Comparison of ENCODE assay signal across 9 mouse cellular contexts in genomic region chr4:56850724-56851123, GRCm38 (mm10). TPM values are rescaled to one million over a fixed set of nuclear protein-coding genes. Genes with fewer than 3 reads are reported as not detected.
DNase-seq lines count a peak whose midpoint lies in the region; ATAC-seq and TF ChIP-seq lines count a peak whose summit lies in the region.
"Had no signal": no experiment of that assay in that cellular context is flagged by ENCODE, and none has a peak within 500 bp of the region (broad histone marks: within the 10 kb centered on the region; RNA-seq: fewer than 3 reads in every experiment).

No protein-coding gene starts in this region.

- no peak overlapping the region for H3K4me3 ChIP-seq in kidney, adult 2 months (ENCODE audit: insufficient read depth, low read depth, low read length)
- H3K4me3 ChIP-seq in hindbrain, embryonic 13.5 days: no peak overlapping the region
- H3K4me3 ChIP-seq: embryonic facial prominence, embryonic 12.5 days had no signal

- 26% methylated on average over 6 of the region's 6 CpGs for WGBS in kidney, adult 2 months
- WGBS in hindbrain, embryonic 13.5 days: 41% methylated on average over 6 of the region's 6 CpGs

- H3K4me2 ChIP-seq in hindbrain, embryonic 13.5 days: no peak overlapping the region
- H3K4me2 ChIP-seq: embryonic facial prominence, embryonic 12.5 days had no signal

- TF ChIP-seq CTCF in kidney, adult 2 months (conservative IDR thresholded peaks at IDR 0.05; ENCODE audit: insufficient read depth, insufficient read length, low read depth, low read length): no peak; the same call in 1 of the 2 replicates

- H3K9me3 ChIP-seq in hindbrain, embryonic 13.5 days: no peaks in the 10 kb centered on the region
- H3K9me3 ChIP-seq: embryonic facial prominence, embryonic 12.5 days had no signal

- ATAC-seq in hindbrain, embryonic 13.5 days (ENCODE audit: low FRiP score): no peak
- ATAC-seq in erythroid progenitor cell, adult 5-6 weeks (replicated peaks; ENCODE audit: low FRiP score, poor library complexity, severe bottlenecking): no peak

- 0 out of 2 replicates have a peak overlapping the region, but pooled peaks have one; percentile 13 for H3K9ac ChIP-seq in hindbrain, embryonic 13.5 days
- H3K9ac ChIP-seq: embryonic facial prominence, embryonic 12.5 days had no signal

- no peaks in the 10 kb centered on the region for H3K4me1 ChIP-seq in kidney, adult 2 months (ENCODE audit: control insufficient read depth, insufficient read depth, low read length)
- peaks cover 10% of the 10 kb centered on the region for H3K4me1 ChIP-seq in hindbrain, embryonic 13.5 days (replicated peaks)

- no peak overlapping the region for H3K27ac ChIP-seq in kidney, adult 2 months (ENCODE audit: insufficient read depth, low read depth, low read length)
- peak overlapping the region; percentile 18; the same call in 1 of the 2 replicates for H3K27ac ChIP-seq in hindbrain, embryonic 13.5 days
- H3K27ac ChIP-seq: embryonic facial prominence, embryonic 12.5 days had no signal

- peak; percentile 28 for DNase-seq in kidney, adult 2 months
- DNase-seq in kidney, adult 18-20 months: no peak
- DNase-seq in urinary bladder, postnatal 14 days (ENCODE audit: low spot score): peak; percentile 38
- no peak for DNase-seq in urinary bladder, postnatal 10 days (ENCODE audit: low spot score)
- DNase-seq in yolk sac, embryonic 10.5 days (ENCODE audit: low spot score): peak; percentile 69
- DNase-seq in right cerebral cortex, postnatal 14 days: no peak

- no peaks in the 10 kb centered on the region for H3K36me3 ChIP-seq in kidney, adult 2 months (ENCODE audit: control insufficient read depth, insufficient read depth, low read length)
- peaks cover 13% of the 10 kb centered on the region for H3K36me3 ChIP-seq in hindbrain, embryonic 13.5 days
- H3K36me3 ChIP-seq: embryonic facial prominence, embryonic 12.5 days had no signal

- H3K27me3 ChIP-seq in kidney, adult 2 months (replicated peaks; ENCODE audit: control insufficient read depth, insufficient read depth, low read length): no peaks in the 10 kb centered on the region
- no peaks in the 10 kb centered on the region for H3K27me3 ChIP-seq in hindbrain, embryonic 13.5 days
- H3K27me3 ChIP-seq: embryonic facial prominence, embryonic 12.5 days had no signal

- TF ChIP-seq POLR2A in kidney, adult 2 months (IDR thresholded peaks at IDR 0.05; ENCODE audit: low read depth, low read length): no peak

RNA-seq across cellular contexts. Expression of gene Ctnnal1, which starts 14.3 kb away (rescaled TPM):
- polyA plus RNA-seq in kidney, adult 2 months (2012; rRNA removed): 14.3 and 14.4 TPM in 2 replicates
- polyA plus RNA-seq in hindbrain, embryonic 13.5 days (2015; fragmentation: Nextera tagmentation; extraction: Ambion mirVana): 16.9 and 19.4 TPM in 2 replicates
- total RNA-seq in erythroid progenitor cell, adult 5-6 weeks (2015; ENCODE audit: low replicate concordance): 0.36 and 0.84 TPM in 2 replicates
- 3.7 and 5.5 TPM in 2 replicates for total RNA-seq in erythroid progenitor cell, adult 5-6 weeks (2017; ENCODE audit: low replicate concordance)

RNA-seq across cellular contexts. Expression of gene Fam206a, which starts 48.6 kb away (rescaled TPM):
- polyA plus RNA-seq in kidney, adult 2 months (2012; rRNA removed): 3.2 and 4.3 TPM in 2 replicates
- polyA plus RNA-seq in hindbrain, embryonic 13.5 days (2015; fragmentation: Nextera tagmentation; extraction: Ambion mirVana): 16.6 and 17.9 TPM in 2 replicates
- total RNA-seq in erythroid progenitor cell, adult 5-6 weeks (2015; ENCODE audit: low replicate concordance): 3.4 and 4.0 TPM in 2 replicates
- total RNA-seq in erythroid progenitor cell, adult 5-6 weeks (2017; ENCODE audit: low replicate concordance): 3.3 and 10.7 TPM in 2 replicates

RNA-seq across cellular contexts. Expression of gene Elp1, which starts 48.6 kb away (rescaled TPM):
- 10.2 and 11.1 TPM in 2 replicates for polyA plus RNA-seq in kidney, adult 2 months (2012; rRNA removed)
- polyA plus RNA-seq in hindbrain, embryonic 13.5 days (2015; fragmentation: Nextera tagmentation; extraction: Ambion mirVana): 58.1 and 59.4 TPM in 2 replicates
- 13.3 and 26.0 TPM in 2 replicates for total RNA-seq in erythroid progenitor cell, adult 5-6 weeks (2015; ENCODE audit: low replicate concordance)
- total RNA-seq in erythroid progenitor cell, adult 5-6 weeks (2017; ENCODE audit: low replicate concordance): 7.4 and 11.3 TPM in 2 replicates

Comparison
In these comparisons a context has a peak if more than half of its experiments do, and no peak if none do; other contexts are left out.
1. DNase-seq: peak in kidney, adult 2 months (single experiment), urinary bladder, postnatal 14 days (single experiment) and yolk sac, embryonic 10.5 days (single experiment); none in kidney, adult 18-20 months (single experiment), urinary bladder, postnatal 10 days (single experiment) and right cerebral cortex, postnatal 14 days (single experiment).